Mouse (Mus musculus) embryonic facial prominence, embryonic 10.5 days (tissue): Measurements from ENCODE around the gene Zdhhc19. TPM values are rescaled to one million over a fixed set of nuclear protein-coding genes. Genes with fewer than 3 reads are reported as not detected.
A peak's percentile ranks its signal among the peaks of the same experiment; 100 is the strongest.

ENCODE experiments used
- DNase-seq: peaks from one replicate; pipeline ENCODE4 v3.0.0-alpha.2; 2017; ENCODE audit warnings: low spot score
- H3K27ac ChIP-seq: fragments of 300-500 bp; sonication (generic); replicated peaks from 2 replicates; pipeline ENCODE4 v1.5.1; 2016; ENCODE audit warnings: mild to moderate bottlenecking
- H3K27me3 ChIP-seq: fragments of 300-500 bp; sonication (generic); replicated peaks from 2 replicates; pipeline ENCODE4 v1.6.1; 2016; ENCODE audit warnings: low read depth, mild to moderate bottlenecking; ENCODE audit not compliant: poor library complexity, severe bottlenecking
- H3K36me3 ChIP-seq: fragments of 300-500 bp; sonication (generic); replicated peaks from 2 replicates; pipeline ENCODE4 v1.6.1; 2016; ENCODE audit warnings: mild to moderate bottlenecking, moderate library complexity
- H3K4me1 ChIP-seq: fragments of 300-500 bp; sonication (generic); 2 replicates; pipeline ENCODE4 v1.6.1; 2016
- H3K4me3 ChIP-seq: fragments of 300-500 bp; sonication (generic); 2 replicates; pipeline ENCODE4 v1.5.1; 2016; ENCODE audit warnings: mild to moderate bottlenecking, moderate library complexity
- H3K9me3 ChIP-seq: fragments of 300-500 bp; sonication (generic); 2 replicates; pipeline ENCODE4 v1.6.1; 2016; ENCODE audit warnings: mild to moderate bottlenecking
- WGBS: fragments of 180-500 bp; shearing (Covaris S2); methylation state at CpG from one replicate; pipeline ENCODE4 v1.1.7; 2016; 5-methylcytosine and 5-hydroxymethylcytosine counted together
- polyA plus RNA-seq: library from polyadenylated mRNA; unstranded; fragments of >200 nt; fragmentation: Nextera tagmentation; extraction: Ambion mirVana; gene quantifications from 2 replicates; pipeline ENCODE4 v1.2.1, GENCODE M21; 2016

The Zdhhc19 gene
- polyA plus RNA-seq, 1 experiment from 2014 or later = not detected

- no peak overlapping the region for H3K27ac ChIP-seq
- no peak overlapping the region for H3K4me3 ChIP-seq
- no peak for DNase-seq
- WGBS = 74% methylated on average over 10 of the region's 10 CpGs
- H3K36me3 ChIP-seq = no peaks in the 10 kb centered on the region
- H3K4me1 ChIP-seq = 0 out of 2 replicates have a peak, but pooled peaks cover 5% of the 10 kb centered on the region
- no peaks in the 10 kb centered on the region for H3K27me3 ChIP-seq
- H3K9me3 ChIP-seq = no peaks in the 10 kb centered on the region
These were observed 51.3 kb downstream of the Zdhhc19 start for GRCm38 (mm10) chr16:32547156-32548068.

- Histone ChIP-seq H3K27me3 (no peaks in the 10 kb centered on the region), H3K9me3 (no peaks in the 10 kb centered on the region), H3K36me3 (no peaks in the 10 kb centered on the region), H3K27ac (no peak overlapping the region), H3K4me1 (0 out of 2 replicates have a peak, but pooled peaks cover 5% of the 10 kb centered on the region), H3K4me3 (no peak overlapping the region)
- DNase-seq = no peak
- 90% methylated on average over 4 of the region's 4 CpGs for WGBS
These were observed 54.0 kb downstream of the Zdhhc19 start for GRCm38 (mm10) chr16:32550084-32550483.

- Histone ChIP-seq H3K4me3 (no peak overlapping the region), H3K36me3 (no peaks in the 10 kb centered on the region), H3K27me3 (no peaks in the 10 kb centered on the region), H3K27ac (no peak overlapping the region), H3K4me1 (0 out of 2 replicates have a peak, but pooled peaks cover 5% of the 10 kb centered on the region), H3K9me3 (no peaks in the 10 kb centered on the region)
- DNase-seq = no peak
- 83% methylated on average over 5 of the region's 5 CpGs for WGBS
These were observed 54.4 kb downstream of the Zdhhc19 start for GRCm38 (mm10) chr16:32550487-32550886.

- 0 out of 2 replicates have a peak, but pooled peaks cover 5% of the 10 kb centered on the region for H3K4me1 ChIP-seq
- no peaks in the 10 kb centered on the region for H3K27me3 ChIP-seq
- WGBS = 54% methylated on average over 2 of the region's 2 CpGs
- H3K9me3 ChIP-seq = no peaks in the 10 kb centered on the region
- H3K4me3 ChIP-seq = no peak overlapping the region
- H3K36me3 ChIP-seq = no peaks in the 10 kb centered on the region
- DNase-seq = peak; percentile 49
- peak overlapping the region; percentile 54 for H3K27ac ChIP-seq
These were observed 55.3 kb downstream of the Zdhhc19 start for GRCm38 (mm10) chr16:32551346-32551747.

GRCm38 (mm10) chr16:32555588-32555987 is 59.5 kb downstream of the Zdhhc19 start:
- 0 out of 2 replicates have a peak, but pooled peaks cover 5% of the 10 kb centered on the region for H3K4me1 ChIP-seq
- H3K4me3 ChIP-seq = no peak overlapping the region
- no peaks in the 10 kb centered on the region for H3K27me3 ChIP-seq
- H3K27ac ChIP-seq = no peak overlapping the region
- no peak for DNase-seq
- no peaks in the 10 kb centered on the region for H3K9me3 ChIP-seq
- 80% methylated on average over 3 of the region's 3 CpGs for WGBS
- no peaks in the 10 kb centered on the region for H3K36me3 ChIP-seq

- H3K36me3 ChIP-seq = no peaks in the 10 kb centered on the region
- no peaks in the 10 kb centered on the region for H3K4me1 ChIP-seq
- H3K27ac ChIP-seq = no peak overlapping the region
- DNase-seq = no peak
- 80% methylated on average over 4 of the region's 4 CpGs for WGBS
- no peak overlapping the region for H3K4me3 ChIP-seq
- H3K9me3 ChIP-seq = no peaks in the 10 kb centered on the region
- no peaks in the 10 kb centered on the region for H3K27me3 ChIP-seq
These were observed 63.4 kb downstream of the Zdhhc19 start for GRCm38 (mm10) chr16:32559493-32559892.

- WGBS = 76% methylated on average over 5 of the region's 5 CpGs
- Histone ChIP-seq H3K9me3 (0 out of 2 replicates have a peak, but pooled peaks cover 2% of the 10 kb centered on the region), H3K4me3 (no peak overlapping the region), H3K4me1 (no peaks in the 10 kb centered on the region), H3K27me3 (no peaks in the 10 kb centered on the region), H3K27ac (no peak overlapping the region), H3K36me3 (no peaks in the 10 kb centered on the region)
- DNase-seq = no peak
These were observed 67.2 kb downstream of the Zdhhc19 start for GRCm38 (mm10) chr16:32563056-32563793.

GRCm38 (mm10) chr16:32567282-32567681 is 71.2 kb downstream of the Zdhhc19 start:
- H3K27me3 ChIP-seq = no peaks in the 10 kb centered on the region
- 0 out of 2 replicates have a peak, but pooled peaks cover 2% of the 10 kb centered on the region for H3K9me3 ChIP-seq
- H3K27ac ChIP-seq = no peak overlapping the region
- no peaks in the 10 kb centered on the region for H3K36me3 ChIP-seq
- WGBS = 63% methylated on average over 4 of the region's 4 CpGs
- DNase-seq = no peak
- H3K4me3 ChIP-seq = no peak overlapping the region
- no peaks in the 10 kb centered on the region for H3K4me1 ChIP-seq

- Histone ChIP-seq H3K9me3 (0 out of 2 replicates have a peak, but pooled peaks cover 2% of the 10 kb centered on the region), H3K27me3 (no peaks in the 10 kb centered on the region), H3K4me3 (no peak overlapping the region), H3K27ac (no peak overlapping the region), H3K36me3 (no peaks in the 10 kb centered on the region), H3K4me1 (no peaks in the 10 kb centered on the region)
- WGBS = 70% methylated on average over 6 of the region's 6 CpGs
- DNase-seq = no peak
These were observed 72.3 kb downstream of the Zdhhc19 start for GRCm38 (mm10) chr16:32568401-32568800.

- no peak for DNase-seq
- H3K4me1 ChIP-seq = no peaks in the 10 kb centered on the region
- no peak overlapping the region for H3K4me3 ChIP-seq
- H3K36me3 ChIP-seq = no peaks in the 10 kb centered on the region
- no peak overlapping the region for H3K27ac ChIP-seq
- 93% methylated on average over 3 of the region's 3 CpGs for WGBS
- H3K27me3 ChIP-seq = no peaks in the 10 kb centered on the region
- H3K9me3 ChIP-seq = no peaks in the 10 kb centered on the region
These were observed 74.0 kb downstream of the Zdhhc19 start for GRCm38 (mm10) chr16:32570042-32570441.

GRCm38 (mm10) chr16:32572528-32572927 is 76.5 kb downstream of the Zdhhc19 start:
- Histone ChIP-seq H3K9me3 (no peaks in the 10 kb centered on the region), H3K27me3 (no peaks in the 10 kb centered on the region), H3K4me1 (no peaks in the 10 kb centered on the region), H3K4me3 (no peak overlapping the region), H3K27ac (no peak overlapping the region), H3K36me3 (no peaks in the 10 kb centered on the region)
- WGBS = 85% methylated on average over 4 of the region's 4 CpGs
- DNase-seq = no peak

- no peaks in the 10 kb centered on the region for H3K9me3 ChIP-seq
- no peaks in the 10 kb centered on the region for H3K36me3 ChIP-seq
- H3K4me3 ChIP-seq = no peak overlapping the region
- DNase-seq = no peak
- WGBS = 89% methylated on average over 4 of the region's 4 CpGs
- no peaks in the 10 kb centered on the region for H3K4me1 ChIP-seq
- no peak overlapping the region for H3K27ac ChIP-seq
- H3K27me3 ChIP-seq = no peaks in the 10 kb centered on the region
These were observed 90.4 kb downstream of the Zdhhc19 start for GRCm38 (mm10) chr16:32586482-32586881.
